13 mouse cellular contexts compared by ENCODE assay signal in genomic region chr2:25252331-25252730, GRCm38 (mm10). TPM values are rescaled to one million over a fixed set of nuclear protein-coding genes. Genes with fewer than 3 reads are reported as not detected.
DNase-seq lines count a peak whose midpoint lies in the region; ATAC-seq and TF ChIP-seq lines count a peak whose summit lies in the region.
"Had no signal": no experiment of that assay in that cellular context is flagged by ENCODE, and none has a peak within 500 bp of the region (broad histone marks: within the 10 kb centered on the region; RNA-seq: fewer than 3 reads in every experiment).

No protein-coding gene starts in this region.

- in situ Hi-C loops in CH12.LX (cut with MboI; ENCODE audit: low pct_ligation_motif_present, low pct_unique_long_range_greater_than_20kb, low sequenced_read_pairs), result loop anchor here (5.0 kb wide), 1 partner anchor 45 kb away; no protein-coding TSS in a partner anchor

- H3K4me2 ChIP-seq in liver, postnatal 0 days (ENCODE audit: low read depth, low read length), result no peak overlapping the region
- H3K4me2 ChIP-seq in liver, embryonic 11.5 days, result no peak overlapping the region
- no peak overlapping the region for H3K4me2 ChIP-seq in CH12.LX (ENCODE audit: insufficient read depth, low read depth, poor library complexity, severe bottlenecking)
- H3K4me2 ChIP-seq: lung, embryonic 15.5 days; stomach, embryonic 15.5 days had no signal

- dilution Hi-C loops in CH12.LX (cut with MboI; ENCODE audit: extremely low pct_ligation_motif_present, extremely low pct_unique_long_range_greater_than_20kb, low sequenced_read_pairs), result no loop called here

- WGBS in liver, postnatal 0 days (ENCODE audit: insufficient replicate concordance), result 70% methylated on average over 1 of the region's 1 CpGs
- 88% methylated on average over 1 of the region's 1 CpGs for WGBS in liver, embryonic 11.5 days

- no peak for TF ChIP-seq EP300 in liver, postnatal 0 days (IDR thresholded peaks at IDR 0.05; ENCODE audit: low read depth)
- no peak for TF ChIP-seq EP300 in CH12.LX (IDR thresholded peaks at IDR 0.05; ENCODE audit: low read length)

- intact Hi-C loops in gastrocnemius, adult 2 months (cut with DNase I), result loop anchor here (10.0 kb wide), 1 partner anchor 128 kb away; no protein-coding TSS in a partner anchor

- TF ChIP-seq RAD21 in CH12.LX (IDR thresholded peaks at IDR 0.05; ENCODE audit: low read depth, low read length), result peak; percentile 28

- no peak overlapping the region for H3K27ac ChIP-seq in gastrocnemius, adult 2 months
- no peak overlapping the region for H3K27ac ChIP-seq in liver, postnatal 0 days (ENCODE audit: low read depth)
- H3K27ac ChIP-seq in liver, embryonic 11.5 days (ENCODE audit: low read depth, low read length), result no peak overlapping the region
- no peak overlapping the region for H3K27ac ChIP-seq in CH12.LX (ENCODE audit: insufficient read depth, low read depth)
- H3K27ac ChIP-seq: lung, embryonic 15.5 days; stomach, embryonic 15.5 days had no signal

- DNase-seq in gastrocnemius, adult 2 months, result no peak
- DNase-seq in gastrocnemius, postnatal 4 days (ENCODE audit: low spot score in 2 of 2), result no peak
- no peak for DNase-seq in liver, postnatal 0 days
- no peak for DNase-seq in liver, embryonic 11.5 days (ENCODE audit: low spot score)
- DNase-seq in CH12.LX (ENCODE audit: extremely low read depth), result peak; percentile 45
- DNase-seq in urinary bladder, postnatal 10 days (ENCODE audit: low spot score), result no peak
- no peak for DNase-seq in adrenal gland, postnatal 10 days
- DNase-seq: gastrocnemius, postnatal 14 days; heart, postnatal 4 days; layer of hippocampus, postnatal 36 days had no signal

- TF ChIP-seq POLR2A in CH12.LX (IDR thresholded peaks at IDR 0.05; ENCODE audit: low read depth, low read length), result no peak

- peaks cover 14% of the 10 kb centered on the region for H3K79me2 ChIP-seq in CH12.LX (replicated peaks; ENCODE audit: control insufficient read depth, extremely low read depth, insufficient read depth, poor library complexity, severe bottlenecking)

- H3K27me3 ChIP-seq in liver, postnatal 0 days (ENCODE audit: insufficient read depth, low read length), result no peaks in the 10 kb centered on the region
- H3K27me3 ChIP-seq in liver, embryonic 11.5 days (replicated peaks; ENCODE audit: control insufficient read depth, insufficient read depth, low read length), result no peaks in the 10 kb centered on the region
- H3K27me3 ChIP-seq in CH12.LX (replicated peaks), result no peaks in the 10 kb centered on the region
- H3K27me3 ChIP-seq: lung, embryonic 15.5 days; stomach, embryonic 15.5 days had no signal

- no peak overlapping the region for H3K9ac ChIP-seq in liver, postnatal 0 days (replicated peaks)
- no peak overlapping the region for H3K9ac ChIP-seq in liver, embryonic 11.5 days (ENCODE audit: low read depth, low read length)
- no peak overlapping the region for H3K9ac ChIP-seq in CH12.LX (ENCODE audit: insufficient read depth, low read depth)
- H3K9ac ChIP-seq: lung, embryonic 15.5 days; stomach, embryonic 15.5 days had no signal

- no peak for ATAC-seq in liver, postnatal 0 days
- ATAC-seq in liver, embryonic 11.5 days (replicated peaks; ENCODE audit: low FRiP score), result no peak
- peak; percentile 35; the same call in 1 of the 2 replicates for ATAC-seq in megakaryocyte progenitor cell, adult 5-6 weeks (replicated peaks; ENCODE audit: poor library complexity)

- peak; percentile 38 for TF ChIP-seq CTCF in gastrocnemius, adult 2 months (IDR thresholded peaks at IDR 0.05)
- peak; percentile 61 for TF ChIP-seq CTCF in liver, postnatal 0 days (IDR thresholded peaks at IDR 0.05; ENCODE audit: low read depth)
- peak in 1 of 2 experiments; percentile 71; a peak in 2 of 4 replicates for TF ChIP-seq CTCF in CH12.LX (conservative IDR thresholded peaks at IDR 0.05 in 1 of 2, IDR thresholded peaks at IDR 0.05 in 1 of 2; ENCODE audit: low read depth in 2 of 2, low read length in 2 of 2)

- H3K4me3 ChIP-seq in gastrocnemius, adult 2 months, result no peak overlapping the region
- no peak overlapping the region for H3K4me3 ChIP-seq in liver, postnatal 0 days (ENCODE audit: low read depth, low read length)
- no peak overlapping the region for H3K4me3 ChIP-seq in liver, embryonic 11.5 days (ENCODE audit: low read depth, low read length)
- H3K4me3 ChIP-seq in CH12.LX (replicated peaks in 1 of 3; ENCODE audit: low read depth in 2 of 3, low read length in 2 of 3, poor library complexity in 1 of 3), result no peak overlapping the region
- H3K4me3 ChIP-seq: lung, embryonic 15.5 days; stomach, embryonic 15.5 days had no signal

- no peaks in the 10 kb centered on the region for H3K9me3 ChIP-seq in liver, postnatal 0 days (ENCODE audit: low read length)
- no peaks in the 10 kb centered on the region for H3K9me3 ChIP-seq in liver, embryonic 11.5 days (ENCODE audit: control insufficient read depth, low read length)
- no peaks in the 10 kb centered on the region for H3K9me3 ChIP-seq in CH12.LX (replicated peaks; ENCODE audit: low read length)
- H3K9me3 ChIP-seq: lung, embryonic 15.5 days; stomach, embryonic 15.5 days had no signal

- H3K36me3 ChIP-seq in liver, postnatal 0 days (replicated peaks; ENCODE audit: insufficient read depth, low read length), result peaks cover 33% of the 10 kb centered on the region
- peaks cover 33% of the 10 kb centered on the region for H3K36me3 ChIP-seq in liver, embryonic 11.5 days (ENCODE audit: control insufficient read depth, insufficient read depth, low read length)
- H3K36me3 ChIP-seq in CH12.LX (replicated peaks in 1 of 2; ENCODE audit: control insufficient read depth in 1 of 2, insufficient read depth in 1 of 2, low read length in 1 of 2), result peaks cover 60 to 68% of the 10 kb centered on the region in 2 experiments

- H3K4me1 ChIP-seq in liver, postnatal 0 days (ENCODE audit: insufficient read depth), result peaks cover 14% of the 10 kb centered on the region
- H3K4me1 ChIP-seq in liver, embryonic 11.5 days (replicated peaks; ENCODE audit: control insufficient read depth, insufficient read depth, low read length), result peaks cover 12% of the 10 kb centered on the region; the same call in 1 of the 2 replicates
- peaks cover 0 to 17% of the 10 kb centered on the region in 2 experiments; a peak in 2 of 4 replicates for H3K4me1 ChIP-seq in CH12.LX (ENCODE audit: control insufficient read depth in 1 of 2, insufficient read depth in 2 of 2)

RNA-seq across cellular contexts. Expression of gene Tmem203, which starts 2.9 kb away (rescaled TPM):
- total RNA-seq in gastrocnemius, adult 2 months (2021), result 10 to 100 TPM; 11.4 to 12.6 TPM
- total RNA-seq in gastrocnemius, postnatal 4 days (2021), result 10 to 100 TPM; 18.8 to 19.7 TPM
- polyA plus RNA-seq in liver, postnatal 0 days (2015; fragmentation: Nextera tagmentation; extraction: Ambion mirVana), result 34.0 and 37.1 TPM in 2 replicates
- 14.4 and 15.2 TPM in 2 replicates for polyA plus RNA-seq in liver, embryonic 11.5 days (2014; fragmentation: Nextera tagmentation; extraction: Ambion mirVana)
- total RNA-seq in CH12.LX (2012; rRNA removed) (22.7 and 28.3 TPM in 2 replicates), CH12.LX (2014; rRNA removed) (18.4 and 21.2 TPM in 2 replicates)
- polyA plus RNA-seq in CH12.LX (2012; ENCODE audit: insufficient read length, low read depth), result 14.5 and 21.5 TPM in 2 replicates
- 11.4 and 12.8 TPM in 2 replicates for total RNA-seq in megakaryocyte progenitor cell, adult 5-6 weeks (2015)
- total RNA-seq in megakaryocyte progenitor cell, adult 5-6 weeks (2017), result 9.6 and 9.8 TPM in 2 replicates
- 10 to 100 TPM; 27.7 to 31.0 TPM for total RNA-seq in adrenal gland, postnatal 10 days (2021)

RNA-seq across cellular contexts. Expression of gene AL732309.1, which starts 5.7 kb away (rescaled TPM):
- 1 to 10 TPM in 1 of 2 experiments, under 1 TPM in 1; 0.86 to 1.2 TPM for total RNA-seq in gastrocnemius, adult 2 months (2021)
- total RNA-seq in gastrocnemius, postnatal 4 days (2021), result 1 to 10 TPM; 1.3 to 1.5 TPM
- polyA plus RNA-seq in liver, postnatal 0 days (2015; fragmentation: Nextera tagmentation; extraction: Ambion mirVana), result 1.2 and 1.4 TPM in 2 replicates
- 6.3 and 6.8 TPM in 2 replicates for polyA plus RNA-seq in liver, embryonic 11.5 days (2014; fragmentation: Nextera tagmentation; extraction: Ambion mirVana)
- 8.9 and 9.5 TPM in 2 replicates for total RNA-seq in CH12.LX (2012; rRNA removed)
- 6.7 and 9.6 TPM in 2 replicates for total RNA-seq in CH12.LX (2014; rRNA removed)
- 3.5 and 4.5 TPM in 2 replicates for polyA plus RNA-seq in CH12.LX (2012; ENCODE audit: insufficient read length, low read depth)
- total RNA-seq in megakaryocyte progenitor cell, adult 5-6 weeks (2015), result 3.9 and 5.0 TPM in 2 replicates
- total RNA-seq in megakaryocyte progenitor cell, adult 5-6 weeks (2017), result 3.2 and 3.8 TPM in 2 replicates
- total RNA-seq in adrenal gland, postnatal 10 days (2021), result 1 to 10 TPM; 2.3 to 3.3 TPM

RNA-seq across cellular contexts. Expression of gene Cysrt1, which starts 10.1 kb away (rescaled TPM):
- total RNA-seq in gastrocnemius, adult 2 months (2021), result not detected
- total RNA-seq in gastrocnemius, postnatal 4 days (2021), result not detected
- polyA plus RNA-seq in liver, postnatal 0 days (2015; fragmentation: Nextera tagmentation; extraction: Ambion mirVana), result not detected in 2 replicates
- not detected in 2 replicates for polyA plus RNA-seq in liver, embryonic 11.5 days (2014; fragmentation: Nextera tagmentation; extraction: Ambion mirVana)
- not detected in 2 replicates for total RNA-seq in CH12.LX (2012; rRNA removed)
- total RNA-seq in CH12.LX (2014; rRNA removed), result not detected in 2 replicates
- not detected in 2 replicates for polyA plus RNA-seq in CH12.LX (2012; ENCODE audit: insufficient read length, low read depth)
- not detected in 2 replicates for total RNA-seq in megakaryocyte progenitor cell, adult 5-6 weeks (2015)
- total RNA-seq in megakaryocyte progenitor cell, adult 5-6 weeks (2017), result not detected in 2 replicates
- total RNA-seq in adrenal gland, postnatal 10 days (2021), result not detected
- total RNA-seq: gastrocnemius, postnatal 14 days; heart, postnatal 4 days; layer of hippocampus, postnatal 36 days had no signal

RNA-seq across cellular contexts. Expression of gene Tprn, which starts 10.1 kb away (rescaled TPM):
- 1 to 10 TPM; 3.1 to 3.5 TPM for total RNA-seq in gastrocnemius, adult 2 months (2021)
- 1 to 10 TPM; 4.8 to 6.3 TPM for total RNA-seq in gastrocnemius, postnatal 4 days (2021)
- polyA plus RNA-seq in liver, postnatal 0 days (2015; fragmentation: Nextera tagmentation; extraction: Ambion mirVana), result 5.3 TPM in 2 replicates
- polyA plus RNA-seq in liver, embryonic 11.5 days (2014; fragmentation: Nextera tagmentation; extraction: Ambion mirVana), result 9.6 and 10.3 TPM in 2 replicates
- 13.1 and 14.3 TPM in 2 replicates for total RNA-seq in CH12.LX (2012; rRNA removed)
- 7.0 and 8.2 TPM in 2 replicates for total RNA-seq in CH12.LX (2014; rRNA removed)
- polyA plus RNA-seq in CH12.LX (2012; ENCODE audit: insufficient read length, low read depth), result 17.0 and 19.3 TPM in 2 replicates
- 7.9 and 13.3 TPM in 2 replicates for total RNA-seq in megakaryocyte progenitor cell, adult 5-6 weeks (2015)
- total RNA-seq in megakaryocyte progenitor cell, adult 5-6 weeks (2017), result 7.6 and 9.2 TPM in 2 replicates
- total RNA-seq in adrenal gland, postnatal 10 days (2021), result 10 to 100 TPM; 11.2 to 11.4 TPM

RNA-seq across cellular contexts. Expression of gene Rnf208, which starts 10.3 kb away (rescaled TPM):
- under 1 TPM; 0.39 to 0.56 TPM for total RNA-seq in gastrocnemius, adult 2 months (2021)
- total RNA-seq in gastrocnemius, postnatal 4 days (2021), result 1 to 10 TPM; 1.4 to 2.0 TPM
- 0.11 TPM in 1 of 2 replicates, not detected in the other for polyA plus RNA-seq in liver, postnatal 0 days (2015; fragmentation: Nextera tagmentation; extraction: Ambion mirVana)
- 7.7 and 8.1 TPM in 2 replicates for polyA plus RNA-seq in liver, embryonic 11.5 days (2014; fragmentation: Nextera tagmentation; extraction: Ambion mirVana)
- 0.92 and 1.7 TPM in 2 replicates for total RNA-seq in CH12.LX (2012; rRNA removed)
- 0.24 and 0.34 TPM in 2 replicates for total RNA-seq in CH12.LX (2014; rRNA removed)
- polyA plus RNA-seq in CH12.LX (2012; ENCODE audit: insufficient read length, low read depth), result 0.78 and 1.4 TPM in 2 replicates
- 0.69 TPM in 1 of 2 replicates, not detected in the other for total RNA-seq in megakaryocyte progenitor cell, adult 5-6 weeks (2015)
- 0.29 TPM in 1 of 2 replicates, not detected in the other for total RNA-seq in megakaryocyte progenitor cell, adult 5-6 weeks (2017)
- total RNA-seq in adrenal gland, postnatal 10 days (2021), result 1 to 10 TPM; 6.4 to 7.3 TPM
